Mouse (Mus musculus) common myeloid progenitor, adult 5-6 weeks (primary cell): Measurements from ENCODE around the gene Gnaq. TPM values are rescaled to one million over a fixed set of nuclear protein-coding genes. Genes with fewer than 3 reads are reported as not detected.

Experiments used
- ATAC-seq: replicated peaks from 2 replicates; pipeline ENCODE4 v1.8.0; 2016; ENCODE audit warnings: low read depth, mild to moderate bottlenecking, moderate TSS enrichment, inconsistent platforms; ENCODE audit not compliant: poor library complexity, severe bottlenecking
- total RNA-seq: library from RNA; stranded (forward); fragments of 200-1000, 187-1606 nt; gene quantifications from 2 replicates; pipeline ENCODE4 v1.2.3, GENCODE M21; 2017

Gene Gnaq
- total RNA-seq, 1 experiment from 2014 or later = 20.5 TPM

DNA sequence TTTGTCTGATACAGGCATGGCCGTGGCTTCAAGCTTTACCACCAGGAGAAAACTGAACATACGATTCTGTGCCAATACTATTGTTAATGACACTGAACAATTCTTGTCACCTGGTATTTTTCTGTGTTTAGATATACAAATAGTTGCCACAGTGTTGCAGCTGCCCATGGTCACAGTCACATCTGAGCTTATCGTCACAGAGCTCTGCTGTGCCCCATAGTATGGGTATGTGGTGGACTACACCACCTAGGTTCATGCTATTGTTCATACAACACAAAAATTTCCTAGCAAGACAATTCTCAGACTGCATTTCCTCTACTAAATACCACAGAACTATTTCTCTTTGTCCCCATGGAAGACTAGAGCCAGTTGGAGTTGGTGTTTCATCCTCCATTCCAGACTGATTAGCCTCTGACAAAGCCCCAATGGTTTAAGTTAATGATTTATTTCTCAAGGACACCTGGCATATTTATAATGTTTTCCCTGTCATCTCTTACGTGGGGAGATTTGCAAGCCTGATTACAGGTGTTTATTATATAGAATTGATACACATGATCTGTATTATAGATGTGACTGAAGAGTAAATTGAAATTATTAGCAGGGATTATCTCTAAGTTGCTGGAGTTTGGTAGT lies 207.4 kb downstream of the Gnaq start:
- ATAC-seq = no peak

DNA sequence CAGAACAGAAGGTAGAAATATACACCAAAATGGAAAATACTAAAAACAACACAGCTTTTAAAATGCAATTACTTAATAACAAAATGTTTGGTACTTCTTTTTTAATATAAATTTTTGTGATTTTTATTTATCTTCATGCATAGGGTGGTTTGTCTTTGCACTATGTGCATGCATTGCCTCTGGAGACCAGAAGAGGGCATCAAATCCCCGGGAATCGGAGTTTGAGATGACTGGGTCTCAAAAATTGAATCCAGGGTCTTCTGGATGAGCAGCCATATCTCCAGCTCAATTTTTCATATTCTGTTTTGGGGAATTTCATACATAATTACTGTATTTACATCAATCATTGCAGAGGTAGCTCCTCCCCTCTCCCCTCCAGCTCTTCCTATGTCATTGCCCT lies 210.1 kb downstream of the Gnaq start:
- ATAC-seq = 0 out of 2 replicates have a peak, but pooled peaks have one; percentile 27

DNA sequence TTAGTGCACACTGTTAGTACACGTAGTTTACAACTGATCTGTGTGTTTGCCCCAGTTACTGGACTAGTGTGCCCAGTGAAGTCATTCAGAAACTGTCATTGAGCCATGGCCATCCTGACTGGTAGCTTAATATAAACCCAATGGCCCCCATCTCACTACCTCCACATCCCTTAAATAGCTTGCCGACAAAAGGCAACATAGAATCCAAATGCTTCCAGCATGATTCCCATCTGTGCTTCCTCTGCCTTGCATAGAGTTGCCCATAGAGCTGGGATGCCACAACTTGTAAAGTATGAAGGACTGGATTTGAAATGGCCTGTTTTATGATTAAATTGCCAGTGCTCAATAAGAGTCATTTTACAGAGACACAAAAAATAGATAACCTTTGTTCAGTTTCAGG lies 212.9 kb downstream of the Gnaq start:
- ATAC-seq = no peak

DNA sequence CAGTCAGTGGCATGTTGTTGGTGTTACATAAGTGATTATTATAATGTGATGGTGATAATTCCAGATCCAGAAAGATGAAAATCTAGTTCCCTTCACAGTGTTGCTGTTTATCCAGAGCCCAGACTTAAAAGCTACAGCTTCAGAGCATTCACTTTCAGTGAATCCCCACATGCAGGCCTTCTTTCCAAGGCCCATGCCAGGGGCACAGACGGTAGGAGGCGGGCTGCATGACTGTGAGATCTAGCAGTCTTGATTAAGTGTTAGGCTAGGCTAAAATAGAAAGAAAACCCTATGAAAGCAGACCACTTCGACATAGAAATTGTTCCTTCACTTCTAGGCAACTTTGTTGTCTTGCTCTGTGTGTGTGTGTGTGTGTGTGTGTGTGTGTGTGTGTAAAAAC lies 214.4 kb downstream of the Gnaq start:
- ATAC-seq = no peak

DNA sequence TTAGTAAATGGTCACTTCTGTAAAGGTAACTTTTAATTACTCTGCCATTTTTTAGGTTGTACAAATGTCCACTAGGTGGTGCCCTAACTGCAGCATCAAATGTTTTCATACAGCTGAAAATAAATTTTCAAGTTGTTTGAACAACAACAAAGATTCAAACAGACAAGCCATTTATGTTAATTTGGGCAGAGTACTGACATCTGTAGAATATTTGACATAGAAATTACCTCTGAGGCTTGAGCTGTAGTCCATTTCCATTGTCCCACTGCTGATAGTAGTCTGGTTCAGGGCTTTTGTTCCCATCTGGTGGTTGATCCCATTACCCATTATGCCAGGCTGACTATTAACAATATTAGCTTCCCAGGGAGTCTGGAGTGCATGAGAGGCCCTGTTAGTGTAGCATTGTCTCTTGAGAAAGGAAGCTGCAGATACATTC lies 221.1 kb downstream of the Gnaq start:
- ATAC-seq = no peak

DNA sequence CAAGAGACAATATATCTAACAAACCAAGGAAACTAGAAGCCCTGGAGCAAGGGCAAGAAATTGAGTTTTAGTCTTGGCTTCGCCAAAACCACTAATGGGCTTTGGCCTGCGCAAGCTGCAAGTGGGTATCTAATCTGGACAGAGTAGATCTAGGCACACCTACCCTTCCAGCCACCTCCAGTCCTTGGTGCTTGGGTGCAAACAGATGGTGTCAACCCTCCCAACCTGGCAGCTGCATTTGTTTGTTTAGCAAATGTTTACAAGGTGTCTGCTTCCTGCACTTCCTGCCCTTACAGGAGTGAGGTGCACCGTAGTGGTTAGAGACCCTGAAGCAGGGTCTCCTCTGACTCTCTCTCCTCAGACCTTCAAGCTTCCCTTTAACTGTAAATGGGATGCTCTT lies 225.5 kb downstream of the Gnaq start:
- ATAC-seq = no peak

DNA sequence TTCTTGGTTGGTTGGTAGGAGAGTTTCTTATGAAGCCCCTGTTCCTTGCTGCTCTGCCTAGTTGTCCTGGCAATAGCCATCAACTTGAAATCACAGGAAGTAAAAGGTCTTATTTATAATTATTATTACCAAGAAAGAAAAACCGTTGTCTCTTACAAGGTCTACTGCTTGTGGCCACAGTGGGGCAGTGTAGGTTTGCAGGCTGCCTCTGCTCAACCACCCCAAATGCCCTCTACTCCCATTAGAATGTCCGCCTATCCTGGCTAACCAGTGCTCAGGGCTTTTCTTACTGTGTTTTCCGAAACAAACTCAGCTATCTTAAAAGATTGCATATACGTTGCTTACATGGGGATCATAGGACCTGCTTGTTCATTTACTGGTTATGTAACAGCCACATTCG lies 226.3 kb downstream of the Gnaq start:
- ATAC-seq = peak; percentile 62; the same call in 1 of the 2 replicates

DNA sequence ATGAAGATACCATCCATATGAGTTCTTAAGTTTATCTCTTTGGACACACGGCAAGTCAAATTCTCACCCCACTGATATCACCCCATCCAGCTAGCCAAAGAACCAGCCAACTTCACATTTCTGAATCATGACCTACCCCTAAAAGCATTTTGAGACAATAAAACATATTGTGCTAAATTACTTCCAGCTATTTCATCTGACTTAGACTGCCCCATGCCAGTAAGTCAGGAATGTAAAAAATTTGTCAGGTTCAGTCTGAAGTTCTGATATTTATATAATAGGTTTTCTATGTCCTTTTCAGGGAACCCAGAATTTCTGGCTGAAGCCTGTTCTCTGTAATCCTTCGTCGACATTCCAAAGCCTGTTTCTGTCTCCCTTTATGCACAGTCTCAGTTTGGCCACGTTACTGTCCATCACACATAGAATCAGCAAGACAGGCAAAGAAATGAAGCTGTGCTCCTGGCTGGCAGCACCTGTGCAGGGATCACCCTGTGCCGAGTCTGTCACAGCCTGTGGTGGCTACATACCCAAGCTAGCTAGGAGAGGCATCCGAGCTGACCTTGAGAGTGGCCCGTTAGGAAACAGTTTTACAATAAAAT lies 233.9 kb downstream of the Gnaq start:
- no peak for ATAC-seq

DNA sequence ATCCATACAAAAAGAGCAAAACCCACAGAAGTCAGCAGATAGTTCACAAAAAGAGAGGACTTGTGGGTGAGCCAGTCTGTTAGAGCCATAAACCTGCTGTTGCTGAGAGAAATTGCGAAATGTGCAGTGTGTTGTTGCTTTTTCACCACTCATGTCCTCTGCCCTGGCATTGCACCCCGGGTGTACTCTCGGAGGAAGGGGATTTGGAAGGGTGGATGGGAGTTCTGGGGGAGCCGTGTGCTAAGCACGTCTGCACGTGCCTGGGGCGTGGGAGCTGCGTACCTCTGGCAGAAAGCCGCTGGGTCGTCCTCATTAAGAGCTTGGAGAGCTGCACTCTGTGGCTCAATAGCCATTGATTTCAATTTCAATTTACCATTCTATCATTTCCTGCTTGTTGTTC lies 234.6 kb downstream of the Gnaq start:
- no peak for ATAC-seq

DNA sequence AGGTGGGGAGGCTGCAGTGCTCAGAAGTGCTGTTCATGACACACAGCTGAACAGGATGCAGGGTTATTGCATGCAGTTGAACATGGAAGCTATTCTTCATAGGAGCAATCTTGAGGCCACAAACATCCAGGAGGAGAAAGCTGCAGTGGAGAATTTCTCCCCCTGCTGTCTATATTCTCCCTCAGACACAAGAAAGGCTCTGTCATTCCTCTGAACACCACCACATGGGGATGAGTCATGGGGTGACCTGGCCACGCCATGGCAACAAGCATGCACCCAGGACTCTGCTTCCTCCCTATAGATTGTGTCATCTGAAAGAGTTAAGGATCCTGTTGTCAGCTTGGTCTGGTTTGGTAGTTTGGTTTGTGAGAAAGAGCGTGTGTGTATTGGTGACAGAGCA lies 239.0 kb downstream of the Gnaq start:
- peak; percentile 34; the same call in 1 of the 2 replicates for ATAC-seq

DNA sequence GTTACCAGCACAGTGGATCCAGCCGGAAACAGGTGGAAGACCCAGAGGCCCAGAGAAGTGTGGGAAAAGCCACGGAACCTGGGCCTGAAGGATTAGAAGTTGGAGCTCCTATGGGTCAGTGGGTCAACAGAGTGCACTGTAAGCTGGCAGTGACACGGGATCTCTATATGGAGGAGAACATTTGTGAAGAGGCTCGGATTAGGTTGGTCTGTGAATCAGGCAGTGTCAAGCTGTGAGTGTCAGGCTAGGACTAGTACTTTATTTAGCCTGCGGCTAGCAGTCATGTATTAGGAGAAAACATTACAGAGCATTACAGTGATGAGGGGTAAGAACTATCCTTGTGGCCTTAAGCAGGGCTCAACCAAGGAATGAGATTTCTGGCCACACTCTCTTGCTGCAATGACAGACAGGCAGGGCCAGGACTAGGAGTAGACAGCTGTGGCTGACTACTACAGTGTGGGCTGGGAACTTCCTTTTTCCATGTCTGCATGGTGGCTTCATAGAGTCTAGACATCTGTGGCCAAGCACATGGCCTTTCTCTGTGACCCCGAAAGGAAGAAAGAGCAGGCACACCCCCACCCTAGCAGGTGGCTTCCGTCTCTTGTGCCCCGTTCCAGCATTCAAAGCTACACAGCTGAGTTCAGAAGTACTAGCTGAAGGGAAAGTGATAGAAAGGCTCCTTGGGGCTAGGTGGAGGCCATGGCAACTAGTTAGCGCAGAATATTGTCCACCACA lies 240.3 kb downstream of the Gnaq start:
- peak; percentile 97 for ATAC-seq

DNA sequence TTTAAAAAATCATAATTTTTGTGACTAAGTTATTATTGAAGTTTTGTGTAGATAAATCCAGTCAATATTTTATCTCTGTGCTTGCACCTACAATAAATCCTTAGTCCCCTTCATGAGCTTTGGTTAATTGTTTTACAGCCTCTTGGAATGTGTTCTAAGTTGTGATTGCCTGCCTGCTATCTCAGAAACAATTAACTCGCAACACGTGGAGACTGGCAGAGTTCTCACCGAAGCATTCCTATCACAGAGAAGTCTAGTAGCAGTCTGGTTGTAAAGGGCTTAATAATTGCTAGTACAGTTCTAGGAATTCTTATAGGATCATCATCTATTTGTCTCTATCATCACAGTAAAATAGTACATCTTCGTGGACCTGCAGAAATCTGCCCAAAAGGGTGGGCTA lies 243.2 kb downstream of the Gnaq start:
- ATAC-seq = no peak

DNA sequence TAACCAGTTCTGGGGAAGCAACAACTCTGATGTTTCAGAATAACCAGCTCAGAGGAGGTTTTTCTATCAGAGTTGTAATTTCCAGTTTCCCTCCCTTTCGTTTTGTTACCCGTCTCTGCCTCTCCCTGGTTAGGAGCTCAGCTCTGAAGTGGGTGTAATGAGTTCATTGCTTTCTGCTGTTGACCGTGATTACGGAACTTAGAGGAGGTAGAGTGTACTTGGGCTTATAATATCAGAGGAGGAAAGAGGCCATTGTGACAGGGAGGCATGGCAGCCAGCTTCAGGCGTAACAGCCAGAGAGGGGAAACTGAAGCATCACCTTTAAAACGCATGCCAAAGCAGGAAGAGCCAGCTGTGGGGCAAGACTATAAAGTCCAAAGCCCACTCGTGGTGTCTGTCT lies 245.9 kb downstream of the Gnaq start:
- ATAC-seq = no peak

DNA sequence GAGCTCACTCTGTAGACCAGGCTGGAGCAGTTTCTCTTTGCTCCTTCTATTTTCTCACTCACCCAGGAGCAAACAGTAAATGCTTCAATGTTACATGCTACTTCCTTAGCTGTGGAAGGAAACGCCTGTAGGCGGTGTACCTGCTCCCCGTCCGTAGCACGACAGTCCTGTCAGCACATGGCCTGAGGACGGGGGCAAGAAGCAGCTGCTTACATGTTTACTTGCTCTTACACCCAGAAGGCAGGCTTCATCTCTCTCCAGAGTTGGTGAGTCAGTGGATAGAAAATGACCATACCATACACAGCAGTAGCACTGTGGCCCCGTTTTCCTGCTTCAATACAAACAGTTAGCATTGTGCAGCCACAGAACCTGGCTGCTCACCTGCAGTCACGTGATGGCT lies 247.1 kb downstream of the Gnaq start:
- no peak for ATAC-seq

DNA sequence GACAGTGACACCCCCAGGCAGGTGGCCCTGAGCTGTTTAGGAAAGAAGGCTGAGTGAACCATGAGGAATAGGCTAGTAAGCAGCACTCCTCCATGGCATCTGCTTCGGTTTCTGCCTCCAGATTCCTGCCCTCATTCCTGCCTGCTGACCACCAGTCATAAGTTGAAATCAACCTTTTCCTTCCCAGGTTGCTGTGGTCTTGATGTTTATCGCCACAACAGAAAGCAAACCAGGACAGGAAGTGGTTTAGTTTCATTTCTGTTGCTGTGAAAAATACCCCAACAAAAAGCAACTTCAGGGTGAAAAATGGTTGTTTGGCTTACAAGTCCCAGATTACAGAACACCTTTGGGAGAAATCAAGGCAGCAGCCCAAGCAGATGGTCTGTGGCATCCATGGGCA lies 249.8 kb downstream of the Gnaq start:
- peak; percentile 66; the same call in 1 of the 2 replicates for ATAC-seq

DNA sequence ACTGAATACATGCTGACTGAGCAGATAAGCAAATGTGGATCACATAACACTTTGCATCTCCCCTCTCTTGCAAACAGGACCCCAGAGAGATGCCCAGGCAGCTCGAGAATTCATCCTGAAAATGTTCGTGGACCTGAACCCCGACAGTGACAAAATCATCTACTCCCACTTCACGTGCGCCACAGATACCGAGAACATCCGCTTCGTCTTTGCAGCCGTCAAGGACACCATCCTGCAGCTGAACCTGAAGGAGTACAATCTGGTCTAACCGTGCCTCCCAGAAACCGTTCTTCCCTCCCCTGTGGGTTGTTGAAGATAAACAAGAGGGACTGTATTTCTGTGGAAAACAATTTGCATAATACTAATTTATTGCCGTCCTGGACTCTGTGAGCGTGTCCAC lies 250.5 kb downstream of the Gnaq start:
- no peak for ATAC-seq

DNA sequence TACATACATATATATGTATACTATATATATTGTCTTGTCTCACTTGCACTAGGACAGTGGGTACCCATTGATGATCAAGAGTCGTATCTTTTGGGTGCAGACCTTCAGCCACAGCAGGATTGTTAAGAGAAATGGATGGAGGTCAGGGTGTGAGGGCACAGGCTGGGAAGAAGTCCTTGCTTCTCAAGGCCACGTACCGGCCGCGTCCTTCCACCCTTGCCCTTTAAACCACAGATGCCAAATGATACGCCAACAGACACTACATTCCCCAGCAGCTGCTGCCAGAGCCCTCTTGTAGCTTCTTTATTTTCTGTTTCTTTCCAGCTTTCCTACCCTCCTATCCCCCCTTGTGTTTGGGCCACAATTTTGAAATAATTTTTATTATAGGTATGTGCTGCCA lies 251.5 kb downstream of the Gnaq start:
- ATAC-seq = no peak

DNA sequence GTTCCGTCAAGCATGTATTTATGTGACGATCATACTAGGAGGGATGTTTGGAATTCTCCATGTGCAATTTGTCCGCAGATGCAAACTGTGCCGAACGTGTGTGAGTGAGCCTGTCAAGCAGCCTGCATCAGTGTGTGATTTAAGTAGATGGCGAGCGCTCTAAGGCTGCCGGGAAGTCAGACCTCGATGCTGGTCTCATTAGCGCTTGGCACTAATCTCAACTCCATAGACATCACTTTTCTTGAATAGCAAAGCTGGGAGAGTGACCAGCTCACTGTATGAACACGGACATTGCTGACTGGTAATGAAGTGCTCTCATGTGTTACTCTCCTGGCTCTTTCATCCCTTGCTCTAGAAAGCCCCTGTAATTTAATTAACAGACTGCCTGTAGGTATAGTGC lies 252.3 kb downstream of the Gnaq start:
- ATAC-seq = no peak

DNA sequence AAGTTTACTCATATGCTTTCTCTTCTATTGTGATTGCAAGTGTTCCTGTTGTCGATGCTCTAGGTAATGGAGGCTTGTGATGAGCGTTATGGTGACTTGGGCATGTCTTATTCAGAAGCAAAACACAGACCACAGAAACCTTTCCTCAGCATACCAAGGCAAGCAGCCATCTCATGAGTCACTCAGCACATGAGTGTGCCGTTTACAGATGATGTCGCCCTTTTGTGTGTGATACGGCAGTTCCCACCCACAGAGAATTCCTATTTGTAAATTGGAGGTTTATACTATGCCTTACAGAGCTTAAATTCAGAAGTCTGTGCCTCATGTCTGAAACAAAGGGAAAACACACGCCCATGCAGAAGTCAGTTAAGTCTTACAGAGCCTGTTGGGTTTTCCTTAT lies 253.9 kb downstream of the Gnaq start:
- no peak for ATAC-seq

DNA sequence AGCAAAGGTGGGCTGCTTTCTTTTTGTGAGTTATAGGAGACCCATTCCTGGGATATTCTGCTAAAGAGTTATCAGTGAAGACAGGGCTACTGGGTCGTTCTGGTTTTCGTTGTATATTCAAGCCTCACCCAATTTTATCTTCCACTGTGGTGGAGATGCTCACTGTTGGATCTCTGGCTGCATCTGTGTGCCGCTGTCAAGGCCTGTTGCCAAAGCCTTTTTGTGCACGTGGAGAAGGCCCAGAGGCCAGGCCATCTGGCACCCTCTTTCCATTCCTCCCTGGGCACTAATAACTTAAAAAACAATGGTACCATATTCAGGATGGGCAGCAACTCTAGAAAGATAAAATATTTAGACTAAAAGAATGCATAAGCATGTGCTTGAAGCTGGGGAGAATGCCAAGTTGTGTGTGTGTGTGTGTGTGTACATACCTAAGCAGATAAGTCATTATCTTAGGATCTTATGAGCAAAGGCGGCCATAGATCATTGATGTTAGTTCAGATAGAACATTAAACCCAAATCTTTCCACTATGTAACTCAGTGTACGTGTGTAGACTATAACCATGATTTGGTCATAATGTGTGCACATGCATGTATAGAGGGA lies 257.7 kb downstream of the Gnaq start:
- ATAC-seq = no peak

DNA sequence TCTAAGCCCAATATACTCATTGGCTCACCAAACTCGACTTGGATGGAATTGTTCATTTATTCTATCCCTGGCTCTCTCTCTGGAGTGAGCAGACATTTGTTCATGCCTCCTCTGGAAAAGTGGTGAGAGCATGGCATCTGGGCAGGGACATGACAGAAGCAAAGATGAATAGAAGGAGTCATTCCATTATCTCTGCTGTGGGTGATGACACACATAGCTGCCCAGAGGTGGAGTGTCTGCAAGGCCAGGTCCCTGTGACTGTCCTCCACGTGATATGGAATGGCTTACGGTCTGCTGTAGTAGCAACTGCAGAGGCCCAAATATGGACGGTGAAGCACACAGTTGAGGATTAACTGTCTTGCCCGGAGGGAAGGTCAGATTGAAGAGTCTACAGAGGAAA lies 261.8 kb downstream of the Gnaq start:
- no peak for ATAC-seq
